Mouse (Mus musculus): ENCODE measurements around the gene Nrde2.
"Not testable (repeated sequence)": the region's sequence is repeated elsewhere in the genome, so short reads cannot be mapped to it uniquely, and the experiment has no call there.

Nrde2 gene

DNA sequence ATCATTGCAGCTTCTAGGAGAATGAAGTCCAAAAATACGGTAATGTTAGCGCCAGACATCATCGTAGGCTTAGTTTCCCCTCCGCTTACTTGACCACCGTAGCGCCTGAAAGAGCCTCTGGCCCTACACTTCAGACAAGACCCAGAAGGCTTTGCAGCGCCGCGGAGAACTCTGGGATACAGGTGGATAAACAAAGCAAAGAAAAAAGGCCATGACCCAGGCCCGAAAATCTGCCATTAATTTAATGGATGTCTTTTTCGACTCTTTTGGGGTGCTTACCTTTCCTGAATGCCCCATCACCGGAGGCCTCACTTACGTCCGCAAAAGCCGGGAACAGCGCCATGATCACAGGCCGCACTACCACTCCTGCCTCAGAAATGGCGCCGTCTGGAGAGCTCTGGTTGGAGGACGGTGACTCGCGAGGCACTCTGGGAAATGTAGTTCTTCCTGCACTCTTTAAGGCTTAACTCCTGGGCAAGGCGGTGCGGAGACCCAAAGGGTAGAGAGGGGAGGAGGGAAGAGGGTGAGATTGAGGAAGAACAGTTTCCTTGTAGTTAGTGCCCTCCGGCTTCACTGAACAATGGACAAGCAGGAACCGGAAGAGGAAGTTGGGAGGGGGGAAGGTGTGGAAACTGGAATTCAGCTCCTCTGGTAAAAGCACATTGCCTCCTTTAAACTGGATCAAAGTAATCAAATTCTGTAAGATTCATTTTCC lies at the start of gene Nrde2:
Nrde2 (minus strand) TSS at position 393 of the 715 bp plus-strand sequence.
- peak; percentile 94 for DNase-seq

DNA sequence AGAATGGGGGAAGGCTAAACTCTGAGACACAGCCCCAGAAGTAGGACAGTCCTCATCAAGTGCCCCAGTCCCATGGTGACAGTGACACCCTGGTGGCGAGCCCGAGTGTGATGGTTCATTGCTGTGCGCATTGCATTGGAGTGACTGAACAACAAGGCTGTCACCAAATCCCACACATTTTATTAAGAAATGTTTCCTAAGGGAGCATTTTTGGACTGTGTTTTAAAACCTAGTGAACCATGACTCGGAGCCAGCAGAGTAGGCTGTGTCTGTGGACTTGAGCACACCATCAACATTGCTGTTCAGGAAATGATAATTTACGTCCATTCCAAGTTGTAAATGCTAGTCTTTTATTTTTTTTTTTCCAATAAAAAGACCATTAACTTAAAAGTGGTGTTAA lies 47.5 kb upstream of the Nrde2 start:
- no peak for DNase-seq

DNA sequence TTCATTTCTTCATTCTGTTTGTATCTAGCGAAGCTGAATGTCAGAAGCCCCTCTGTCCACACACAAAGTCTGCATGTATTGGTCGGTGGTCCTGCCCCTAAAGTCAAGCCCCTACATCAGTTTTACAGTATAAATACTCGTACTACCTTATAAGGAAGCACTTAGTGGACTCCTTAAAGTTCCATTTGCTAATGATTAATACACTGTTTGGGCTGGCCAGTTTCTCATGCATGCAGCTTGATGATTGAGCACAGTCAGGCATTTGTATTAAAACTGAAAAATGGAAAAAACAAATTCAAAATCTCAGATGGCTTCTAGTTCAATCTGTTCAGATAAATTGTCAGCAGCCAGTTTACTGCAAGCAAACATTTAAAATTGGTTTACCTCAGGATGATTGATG lies 47.1 kb upstream of the Nrde2 start:
- no peak for DNase-seq

DNA sequence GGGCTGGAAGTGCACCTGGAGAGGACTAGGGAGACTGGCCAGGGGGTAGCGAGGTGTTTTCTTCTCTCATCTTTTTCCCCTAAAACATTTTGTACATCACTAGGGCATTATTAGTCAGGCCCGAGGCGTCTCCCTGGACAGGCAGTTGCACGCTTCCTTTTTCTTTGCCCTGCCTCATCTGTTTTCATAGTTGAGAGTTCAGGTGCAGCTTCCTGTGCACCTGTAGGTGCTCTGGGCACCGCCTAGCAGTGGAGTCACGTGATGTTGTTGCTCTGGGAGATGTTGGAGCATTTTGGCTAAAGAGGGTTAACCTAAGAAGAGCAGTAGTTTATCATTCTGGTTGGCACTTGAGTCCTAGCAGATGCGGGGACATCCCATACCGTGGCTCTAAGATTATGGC lies 45.7 kb upstream of the Nrde2 start:
- DNase-seq, result no peak

DNA sequence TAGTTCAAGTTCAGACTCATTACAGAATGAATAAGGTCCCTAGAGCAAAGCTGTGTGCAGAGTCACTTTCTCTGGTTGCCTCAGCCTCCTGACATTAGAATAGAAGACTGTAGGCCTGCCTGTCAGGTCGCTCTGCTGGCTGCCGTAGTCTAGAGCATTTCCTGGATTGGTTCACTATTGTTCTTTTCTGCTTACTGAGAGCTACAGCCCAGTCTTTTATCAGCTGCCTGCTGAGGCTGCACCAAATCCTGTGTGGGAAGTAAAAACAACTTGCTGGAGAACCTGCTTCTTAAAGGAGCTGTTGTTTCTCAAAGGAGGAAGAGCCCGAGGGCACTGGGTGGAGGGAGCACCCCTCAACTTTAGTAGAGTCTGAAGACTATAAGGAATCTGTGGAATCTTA lies 44.3 kb upstream of the Nrde2 start:
- DNase-seq, result no peak

DNA sequence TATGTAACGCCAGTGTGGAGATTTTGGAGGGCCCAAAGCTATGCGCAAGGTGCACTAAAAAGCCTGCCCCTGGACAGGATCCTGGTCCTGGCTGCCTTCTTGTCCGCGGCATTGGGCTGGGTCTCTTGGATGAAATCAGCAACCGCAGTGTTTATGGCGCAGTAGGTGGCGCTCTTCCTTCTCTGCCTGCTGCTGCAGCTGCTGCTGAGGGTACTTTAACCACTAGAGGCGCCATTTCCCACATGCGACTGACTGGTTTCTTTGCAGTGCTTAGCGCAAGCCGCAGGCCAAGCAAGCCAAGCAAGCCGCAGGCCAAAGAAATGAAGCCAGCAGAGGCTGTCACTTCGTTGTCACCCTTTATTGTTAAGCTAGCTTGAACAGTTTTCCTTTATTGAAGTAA lies 42.4 kb upstream of the Nrde2 start:
- peak; percentile 96 for DNase-seq

DNA sequence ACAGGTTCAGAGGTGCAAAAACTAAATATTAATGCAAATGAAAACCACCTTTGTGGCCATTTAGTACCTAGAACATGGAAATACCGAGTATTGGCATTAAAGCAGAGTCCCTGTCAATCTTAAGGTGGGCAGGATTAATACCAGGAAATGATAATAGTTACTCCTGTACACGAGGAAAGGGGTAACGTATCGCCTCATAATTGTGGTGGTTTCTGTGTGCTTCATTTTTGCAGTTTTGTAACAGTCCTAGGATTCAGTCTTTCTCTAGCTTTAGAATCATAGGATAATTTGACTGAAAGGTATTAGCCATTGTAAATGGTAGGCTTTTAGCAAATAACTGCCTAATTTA lies 41.9 kb upstream of the Nrde2 start:
- DNase-seq, result no peak

DNA sequence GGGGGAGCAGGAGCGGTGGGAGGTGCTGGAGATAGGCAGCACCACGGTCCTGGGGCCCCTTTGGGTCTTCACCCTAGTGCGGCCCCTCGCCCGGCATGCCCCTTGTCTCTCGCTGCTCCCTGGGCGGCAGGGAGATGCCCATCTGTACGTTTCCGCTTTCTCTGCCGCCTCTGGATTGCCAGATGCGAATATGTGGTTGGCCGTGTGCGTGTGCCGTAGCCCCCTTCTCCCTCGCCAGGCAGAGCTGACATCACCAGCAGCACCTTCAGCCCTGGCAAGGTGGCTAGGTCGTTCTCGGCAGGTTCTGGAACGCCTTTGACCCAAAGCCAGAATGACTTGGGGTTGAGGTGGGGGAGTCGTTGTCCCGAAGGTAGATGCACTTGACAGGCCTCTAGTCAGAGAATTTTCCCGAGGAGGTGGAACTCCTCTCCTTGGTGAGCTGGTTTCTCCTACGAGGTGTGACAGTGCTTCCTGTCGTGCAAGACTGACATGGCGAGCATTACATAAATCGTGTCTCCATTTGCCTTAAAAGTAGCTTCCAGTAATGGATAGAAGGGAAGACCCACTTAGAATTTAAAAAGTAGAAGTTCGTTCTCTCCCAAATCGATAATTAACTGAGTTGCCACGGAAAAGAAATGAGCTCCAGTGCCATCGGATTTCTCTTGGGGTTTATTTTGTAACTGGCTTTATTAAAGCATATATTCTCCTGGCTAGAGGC lies 41.4 kb upstream of the Nrde2 start:
- no peak for DNase-seq

DNA sequence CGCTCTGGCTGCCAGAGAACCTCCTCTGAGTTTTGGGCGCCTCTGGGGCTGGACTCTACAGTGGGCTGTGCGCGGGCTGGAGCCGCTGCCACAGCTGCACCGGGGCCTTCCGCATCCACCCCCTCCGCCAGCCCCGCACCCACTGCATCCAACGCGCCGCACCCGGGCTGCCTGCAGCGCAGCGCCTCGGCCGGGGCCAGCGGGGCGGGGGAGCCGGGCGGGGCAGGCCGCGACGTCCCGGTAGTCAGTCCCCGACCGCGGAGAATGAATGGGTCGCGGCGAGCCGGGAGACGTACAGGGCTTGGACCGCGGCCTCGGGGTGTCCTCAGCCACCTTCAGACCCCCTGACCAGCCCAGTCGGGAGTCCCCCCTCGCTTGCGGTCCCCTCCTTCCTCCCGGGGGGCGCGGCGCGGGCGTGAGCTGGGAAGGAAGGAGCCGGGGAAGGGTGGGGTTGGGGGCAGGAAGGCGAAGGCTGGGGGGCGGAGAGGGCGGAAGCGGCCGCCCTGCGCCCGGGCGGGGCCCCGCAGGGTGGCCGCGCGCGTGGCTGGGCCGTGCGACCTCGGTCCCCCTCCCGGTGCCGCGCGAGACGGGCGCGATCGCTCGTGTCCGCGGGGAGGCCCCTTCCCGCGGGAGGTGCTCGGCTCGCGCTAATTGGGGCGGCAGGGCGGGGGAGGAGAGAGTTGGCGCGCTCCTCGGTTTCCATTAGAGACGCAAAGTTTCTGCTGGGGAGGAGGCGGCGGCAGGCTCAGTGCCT lies 40.6 kb upstream of the Nrde2 start:
- DNase-seq, result peak; percentile 86

DNA sequence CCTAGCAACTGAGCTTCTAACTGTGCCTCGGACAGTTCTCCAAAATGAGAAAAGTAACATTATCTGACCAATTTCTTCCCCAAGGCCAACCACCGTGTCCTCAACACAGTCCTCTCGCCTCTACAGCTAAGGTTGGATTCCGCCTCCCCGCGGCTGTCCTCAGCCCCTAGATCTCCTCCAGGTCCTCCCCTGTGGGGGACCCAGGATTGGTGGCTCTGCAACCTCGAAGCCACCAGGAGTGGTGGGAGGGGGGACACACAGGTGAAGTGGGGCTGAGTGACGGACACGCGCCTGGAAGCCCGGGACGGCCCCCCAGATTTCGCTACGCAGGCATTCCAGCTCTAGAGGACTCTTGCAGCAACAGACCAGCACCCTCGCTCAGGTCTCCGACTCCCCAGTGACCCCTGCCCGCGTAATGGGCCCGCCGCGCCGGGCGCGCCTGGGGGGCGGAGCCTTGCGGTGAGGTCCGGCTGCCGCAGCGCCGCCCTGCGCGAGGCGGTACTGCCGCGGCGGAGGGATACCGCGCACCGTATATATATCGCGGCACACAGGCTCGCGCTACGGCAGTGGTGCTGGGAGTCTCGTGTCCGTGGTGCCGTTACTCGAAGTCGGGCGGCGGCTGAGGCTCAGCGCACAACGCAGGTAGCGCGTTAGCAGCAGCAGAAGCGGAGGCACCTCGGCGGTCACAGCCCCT lies 39.7 kb upstream of the Nrde2 start, which contains the start of gene Calm1:
Calm1 (plus strand) TSS at position 469 of the 694 bp plus-strand sequence.
- peak; percentile 93 for DNase-seq

DNA sequence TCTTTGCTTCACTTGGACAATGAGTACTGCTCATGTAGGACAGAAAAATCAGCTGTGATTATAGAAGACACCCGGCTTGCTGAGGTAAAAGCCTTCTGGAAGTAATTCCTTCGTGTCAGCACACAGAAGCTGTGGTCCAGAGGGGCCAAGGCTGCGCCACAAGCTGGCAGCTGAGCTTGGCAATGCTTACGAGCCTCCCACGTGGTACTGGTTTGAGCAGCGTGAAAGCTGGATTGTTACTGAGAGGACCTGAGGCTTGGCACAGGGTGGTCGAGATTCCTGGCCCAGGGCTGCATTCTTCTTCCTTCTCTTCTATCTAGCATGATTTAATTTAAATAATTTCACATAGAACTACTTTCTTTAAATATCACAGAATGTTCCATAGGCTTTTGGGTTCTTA lies 37.3 kb upstream of the Nrde2 start:
- no peak for DNase-seq

DNA sequence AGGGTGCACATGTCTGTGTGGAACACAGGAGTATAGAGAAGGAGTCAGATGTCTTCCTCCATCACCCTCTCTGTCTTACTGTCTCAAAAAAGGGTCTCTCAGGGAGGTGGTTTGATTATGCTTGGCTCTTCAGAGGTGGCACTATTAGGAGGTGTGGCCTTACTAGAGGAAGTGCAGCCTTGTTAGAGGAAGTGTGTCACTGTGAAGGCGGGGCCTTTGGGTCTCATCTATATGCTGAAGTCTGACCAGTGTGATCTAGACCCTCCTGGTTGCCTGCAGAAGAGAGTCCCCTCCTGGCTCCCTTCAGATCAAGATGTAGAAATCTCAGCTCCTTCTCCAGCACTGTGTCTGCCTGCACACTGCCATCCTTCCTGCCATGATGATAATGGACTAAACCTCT lies 34.7 kb upstream of the Nrde2 start:
- no peak for DNase-seq

DNA sequence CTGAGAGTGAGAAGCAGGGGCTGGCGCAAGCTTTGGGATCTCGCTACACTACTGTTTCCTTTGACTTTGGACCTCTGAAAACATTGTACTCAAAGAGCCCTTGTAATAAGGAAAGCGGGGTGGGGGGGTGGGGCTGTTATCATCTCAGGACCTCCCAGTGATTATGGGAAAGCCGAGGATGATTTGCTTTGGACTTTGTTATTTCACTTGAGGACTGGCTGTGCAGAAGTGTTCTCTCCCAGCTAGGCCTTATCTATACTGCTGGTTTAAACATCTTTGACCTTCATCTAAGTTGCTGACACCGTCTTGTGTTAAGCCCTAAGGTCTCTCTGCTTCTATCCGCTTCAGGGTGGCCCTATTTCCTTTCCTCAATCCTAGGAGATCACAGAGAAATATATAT lies 31.3 kb upstream of the Nrde2 start:
- no peak for DNase-seq

DNA sequence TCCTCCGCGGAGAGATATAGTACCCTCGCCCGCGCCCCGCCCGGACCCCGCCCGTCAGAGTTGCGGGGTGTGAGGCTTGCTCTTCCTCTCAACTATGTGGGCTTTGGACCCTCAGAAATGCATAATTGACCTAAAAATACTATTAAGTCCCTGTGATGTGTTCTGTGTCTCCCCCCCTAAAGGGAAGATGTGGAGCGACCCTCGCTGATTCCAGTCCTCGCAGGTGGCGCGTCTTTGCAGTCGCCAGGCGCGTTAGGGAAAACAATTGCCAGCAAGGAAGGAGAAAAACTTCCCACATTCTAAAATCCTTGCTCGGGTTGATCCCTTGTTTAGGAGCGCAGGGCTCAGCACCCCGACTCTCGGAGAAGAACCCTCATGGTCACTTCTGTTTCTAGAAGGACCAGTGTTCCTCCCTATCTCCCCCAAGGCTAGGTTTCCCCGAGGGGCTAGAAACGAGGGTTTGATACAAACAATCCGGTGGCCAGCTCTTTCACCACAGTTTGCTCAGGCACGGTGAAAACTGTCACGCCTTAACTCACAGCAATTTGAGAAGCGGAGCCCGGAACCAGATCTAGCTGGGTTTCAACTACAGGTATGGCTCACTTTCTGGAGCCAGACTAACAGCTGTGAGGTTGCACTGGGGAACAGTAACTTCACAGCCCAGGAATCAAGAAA lies 28.4 kb upstream of the Nrde2 start:
- no peak for DNase-seq

DNA sequence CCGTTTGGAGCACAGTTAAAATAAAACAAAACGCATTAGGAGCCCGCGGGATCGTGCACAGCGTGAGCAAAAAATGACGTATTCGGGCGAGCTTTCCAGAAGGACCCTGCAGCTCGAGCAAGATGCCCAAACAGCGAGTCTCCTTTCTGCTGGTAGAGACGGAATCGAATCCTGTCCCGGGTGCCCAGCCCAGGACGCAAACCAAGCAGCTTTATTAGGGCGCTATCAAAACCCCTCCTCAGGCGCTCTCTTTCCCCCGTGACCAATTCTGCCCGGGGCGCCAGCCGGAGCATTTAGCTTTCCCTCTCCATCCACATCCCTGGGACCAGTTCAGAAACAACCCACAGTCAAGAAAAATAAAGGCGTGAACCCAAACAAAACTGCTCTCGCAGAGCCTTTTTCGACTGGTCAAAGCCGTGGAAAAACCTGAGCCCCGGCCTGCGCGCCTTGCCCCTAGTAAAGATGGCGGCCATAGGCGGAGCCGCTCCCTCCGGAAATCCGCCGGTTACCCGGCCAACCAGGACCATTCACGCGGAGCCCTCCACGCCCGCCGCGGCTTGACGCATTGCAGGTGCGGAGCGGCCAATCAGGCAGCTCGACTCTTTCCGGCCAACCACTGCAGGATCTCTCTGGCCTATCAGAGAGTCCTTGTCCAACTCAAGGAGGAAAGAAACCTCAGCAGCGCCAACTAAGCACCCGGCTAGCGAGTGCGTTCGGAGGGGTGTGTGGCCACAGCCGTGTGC lies 27.7 kb upstream of the Nrde2 start:
- peak; percentile 100 for DNase-seq

DNA sequence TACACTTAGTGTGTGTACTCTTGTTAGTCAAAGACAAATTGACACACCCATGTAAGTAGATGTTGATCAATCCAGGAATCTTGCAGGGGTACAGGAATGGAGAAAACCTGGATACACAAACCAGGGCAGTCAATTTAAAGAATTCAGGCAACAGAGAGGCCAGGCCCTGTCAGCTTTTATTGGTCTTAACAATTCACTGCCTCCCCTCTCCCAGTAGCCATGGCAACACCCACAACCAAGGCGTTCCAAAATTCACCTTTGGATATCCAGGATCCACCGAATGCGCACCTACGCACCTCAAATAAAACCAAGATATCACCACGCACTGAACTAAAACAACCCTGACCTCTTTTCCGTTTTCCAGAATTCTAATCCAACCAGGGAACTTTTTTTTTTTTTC lies 26.9 kb upstream of the Nrde2 start:
- DNase-seq, result no peak

DNA sequence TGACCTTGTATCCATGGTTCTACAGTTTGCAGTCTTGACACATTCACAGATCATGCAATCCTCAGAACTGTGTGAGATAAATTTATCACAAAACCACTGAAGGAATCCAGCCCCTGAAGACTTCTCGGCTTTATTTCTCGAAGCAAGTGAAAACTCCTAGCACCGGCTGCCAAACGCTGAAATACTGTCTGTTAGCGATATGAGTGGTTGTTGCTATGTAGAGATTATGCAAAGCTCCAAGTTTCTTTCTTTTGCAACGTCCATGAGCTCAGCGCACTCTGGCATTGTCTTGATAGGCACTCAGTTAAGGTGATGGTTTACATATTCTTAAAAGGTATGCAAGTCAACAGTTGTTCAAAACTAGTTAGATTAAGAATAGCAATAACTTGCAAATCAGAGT lies 26.4 kb upstream of the Nrde2 start:
- DNase-seq, result no peak

DNA sequence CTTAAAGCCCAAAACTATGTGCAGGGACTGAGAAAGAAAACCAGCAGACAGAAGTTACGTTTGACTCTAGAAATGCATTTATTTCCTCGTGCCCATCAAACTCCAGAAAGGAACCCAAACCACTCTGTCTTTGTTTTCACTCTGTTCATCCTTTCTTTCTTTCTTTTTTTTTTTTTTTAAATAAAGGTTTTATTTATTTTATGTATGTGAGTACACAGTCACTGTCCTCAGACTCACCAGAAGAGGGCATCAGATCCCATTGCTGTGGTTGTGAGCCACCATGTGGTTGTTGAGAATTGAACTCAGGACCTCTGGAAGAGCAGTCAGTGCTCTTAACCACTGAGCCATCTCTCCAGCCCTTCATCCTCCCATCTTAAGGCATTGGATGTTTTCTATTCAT lies 25.5 kb upstream of the Nrde2 start:
- DNase-seq, result not testable (repeated sequence)

DNA sequence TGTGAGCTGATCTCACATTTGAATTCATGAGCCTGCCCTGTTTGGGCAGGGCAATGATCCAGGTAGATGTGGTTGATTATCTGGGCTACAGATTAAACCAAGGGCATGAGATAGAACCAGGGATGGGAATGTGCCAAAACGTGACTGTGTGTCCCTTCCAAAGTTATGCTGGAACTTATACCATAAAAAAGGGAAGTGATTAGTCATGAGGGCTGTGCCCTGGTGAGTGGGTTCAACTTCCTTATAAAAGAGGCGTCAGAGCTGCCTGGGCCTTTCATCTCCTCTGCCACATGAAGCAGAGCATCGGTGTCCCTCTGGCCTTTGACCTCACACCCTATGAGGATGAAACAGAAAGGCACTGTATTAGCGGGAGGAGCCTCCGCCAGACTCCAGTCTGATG lies 24.5 kb upstream of the Nrde2 start:
- DNase-seq, result no peak

DNA sequence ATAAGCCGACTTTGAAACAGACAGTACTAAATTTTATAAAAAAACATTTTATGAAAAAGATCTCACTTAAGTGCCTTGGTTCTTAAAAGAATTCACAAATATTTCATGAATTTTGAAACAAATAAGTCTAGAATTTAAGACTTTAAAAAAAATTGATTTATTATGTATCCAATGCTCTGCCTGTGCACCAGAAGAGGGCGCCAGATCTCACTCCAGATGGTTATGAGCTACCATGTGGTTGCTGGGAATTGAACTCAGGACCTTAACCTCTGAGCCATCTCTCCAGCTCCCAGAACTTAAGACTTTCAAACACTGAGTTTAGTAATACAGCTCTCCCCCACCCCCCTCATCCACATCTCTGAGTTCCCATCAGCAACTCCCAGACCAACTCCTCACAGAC lies 23.2 kb upstream of the Nrde2 start:
- no peak for DNase-seq

DNA sequence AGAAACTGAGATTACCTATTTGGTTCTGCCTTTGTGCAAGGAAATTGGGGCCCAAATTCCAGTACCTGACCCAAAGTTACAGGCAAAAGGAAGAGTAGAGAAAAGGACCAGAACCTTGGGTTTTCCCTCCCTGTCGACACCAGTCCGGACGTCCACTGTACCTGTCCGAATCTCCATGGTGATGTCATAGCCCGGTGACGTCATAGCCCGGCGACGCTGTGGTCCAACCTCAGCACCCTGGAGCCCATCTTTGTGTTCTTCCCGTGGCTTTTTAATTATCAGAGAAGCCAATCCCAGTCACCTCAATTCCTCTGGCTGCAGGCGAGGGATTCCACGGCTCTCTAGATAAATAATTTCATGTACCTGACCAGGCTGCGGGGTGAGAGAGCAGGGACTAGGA lies 21.3 kb upstream of the Nrde2 start:
- DNase-seq, result no peak

DNA sequence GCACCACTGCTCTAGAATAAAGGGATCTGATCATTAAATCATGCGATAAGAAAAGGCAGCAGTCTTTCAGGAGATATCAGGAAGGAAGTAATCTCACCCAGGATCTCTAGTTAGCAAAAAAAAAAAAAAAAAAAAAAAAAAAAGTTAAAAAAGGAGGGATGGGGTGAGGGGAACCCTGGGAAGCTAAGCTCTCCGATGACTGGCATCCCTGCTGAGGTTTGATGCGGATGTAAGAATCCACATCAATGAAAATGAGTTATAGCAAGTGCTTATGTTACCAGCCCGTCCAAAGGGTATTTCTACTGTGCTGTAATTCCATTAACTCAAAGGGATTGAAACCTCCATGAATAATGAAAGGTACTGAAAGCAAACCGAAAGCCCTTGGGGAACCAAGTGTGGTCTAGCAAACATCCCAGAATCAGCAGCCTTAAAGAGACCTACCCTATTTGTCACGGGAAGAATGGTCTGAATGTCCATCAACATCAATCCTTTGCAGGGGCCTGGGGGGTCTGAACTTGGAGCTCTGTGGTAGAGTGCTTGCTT lies 19.5 kb upstream of the Nrde2 start:
- no peak for DNase-seq

Measured in right cerebral cortex, adult 18-20 months (tissue).